Mouse (Mus musculus): ENCODE data around the gene Capn11.

DNA sequence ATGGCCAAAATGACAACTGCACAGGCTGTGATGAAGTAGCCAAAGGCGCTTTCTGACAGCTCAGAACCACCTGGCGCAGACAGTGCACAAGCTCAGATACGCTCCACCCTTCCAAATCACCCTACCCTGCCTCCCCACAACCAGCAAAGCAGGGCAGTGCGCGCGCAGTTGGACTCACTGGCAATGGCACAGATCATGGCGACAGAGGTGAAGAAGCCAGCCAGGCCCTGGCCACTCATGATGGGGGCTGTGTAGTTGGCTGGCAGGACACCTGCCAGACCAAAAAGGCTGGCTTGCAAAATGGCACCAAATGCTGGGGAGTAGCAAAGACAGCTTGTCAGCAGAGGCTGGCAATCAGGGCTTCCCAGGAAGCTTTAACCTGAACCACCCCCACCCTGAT is 69.9 kb downstream of the Capn11 start:
- TF ChIP-seq CTCF (IDR thresholded peaks at IDR 0.05; ENCODE audit: low read depth, low read length) (no peak), POLR2A (IDR thresholded peaks at IDR 0.05; ENCODE audit: extremely low read depth, insufficient read depth, low read length) (no peak)
